Mouse (Mus musculus) cerebellum, postnatal 36 days (tissue): Measurements from ENCODE around the gene Jup.
A peak's percentile ranks its signal among the peaks of the same experiment; 100 is the strongest.
"Not testable (repeated sequence)": the region's sequence is repeated elsewhere in the genome, so short reads cannot be mapped to it uniquely, and the experiment has no call there.

Source experiments
- DNase-seq, 2 experiments: peaks; one replicate each; pipeline ENCODE4 v3.0.0; 2021 to 2022; ENCODE audit warnings: mixed read lengths in 2 of 2

Jup gene

DNA sequence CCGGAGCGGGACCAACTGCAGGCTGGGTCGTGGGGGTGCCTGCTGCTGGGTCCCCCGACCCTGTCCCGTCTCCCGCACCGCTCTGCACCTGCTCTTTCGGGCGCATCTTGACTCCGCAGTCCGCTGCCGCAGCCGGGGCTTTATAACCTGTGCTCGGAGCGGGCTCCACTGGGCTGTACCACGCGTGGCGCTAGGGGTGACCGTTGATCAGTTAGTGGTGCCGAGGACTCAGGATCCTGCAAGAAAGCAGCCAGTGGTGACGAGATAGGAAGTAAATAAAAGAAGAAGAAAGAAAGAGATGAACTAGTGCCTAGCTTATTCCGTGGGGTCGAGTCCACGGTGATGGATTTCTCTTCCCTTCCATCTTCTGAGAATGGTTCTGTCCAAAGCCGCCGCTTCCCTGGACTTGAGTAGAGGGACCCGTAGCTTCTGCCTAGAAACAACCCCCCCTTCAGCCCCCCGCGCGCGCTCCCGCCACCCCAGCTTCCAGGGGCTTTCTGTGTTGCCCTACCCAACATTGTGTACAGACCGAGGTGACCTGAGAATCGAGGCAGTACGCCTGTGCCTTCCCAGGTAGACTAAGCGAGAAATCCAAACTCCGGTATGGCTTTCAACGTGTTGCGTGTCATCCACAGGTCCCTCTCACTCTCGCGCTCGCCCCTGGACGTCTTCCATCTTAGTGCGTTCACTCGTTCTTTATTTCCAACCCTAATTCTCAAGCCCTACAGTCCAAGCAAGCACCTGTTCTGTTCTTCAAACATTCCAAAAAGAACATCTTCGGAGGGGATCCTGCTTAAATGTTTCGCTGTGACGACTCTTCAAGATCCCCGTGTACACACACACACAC is 41.4 kb downstream of the Jup start, which contains the start of gene Hap1:
Gene Hap1, minus strand, starts transcription at position 157 of the 847 bp plus-strand sequence.
- DNase-seq = peak; percentile 85

DNA sequence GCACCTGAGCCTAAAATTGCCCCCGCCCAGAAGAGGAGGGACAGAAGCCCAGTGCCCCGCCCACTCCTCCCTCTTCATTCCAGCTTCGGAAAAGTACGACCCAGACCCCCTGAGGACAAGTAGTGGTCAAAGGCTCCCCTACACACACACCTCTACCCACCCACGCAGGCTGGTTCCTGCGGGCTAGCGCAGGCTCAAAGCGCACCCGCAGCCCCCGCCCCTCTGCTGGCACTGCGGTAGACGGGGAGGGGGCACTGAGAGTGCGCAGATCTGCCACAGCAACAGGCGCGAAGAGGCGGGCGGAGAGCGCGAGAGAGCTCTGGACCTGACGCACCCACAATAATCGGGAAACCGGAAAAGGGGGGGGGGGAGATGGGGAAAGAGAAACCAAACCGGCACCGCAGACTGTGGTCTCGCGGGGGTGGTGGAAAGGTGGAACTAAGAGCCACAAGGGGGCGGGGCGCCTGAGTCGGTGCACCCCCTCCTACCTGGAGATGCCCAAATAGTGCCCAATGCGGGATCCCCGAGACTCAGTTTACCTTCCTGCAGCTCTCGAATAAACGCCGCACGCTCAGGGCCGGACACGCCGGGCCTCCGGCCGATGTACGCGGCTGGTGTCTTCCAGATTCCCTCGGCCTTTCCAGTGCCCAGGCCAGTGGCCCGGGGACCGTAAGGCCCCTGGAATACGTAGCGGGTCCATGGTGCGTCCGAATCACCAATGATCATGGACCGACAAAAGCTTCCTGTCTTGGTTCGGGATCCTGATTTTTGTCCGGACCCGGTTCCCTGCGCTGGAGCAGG is 42.2 kb downstream of the Jup start:
- DNase-seq = peak; percentile 30 to 34

DNA sequence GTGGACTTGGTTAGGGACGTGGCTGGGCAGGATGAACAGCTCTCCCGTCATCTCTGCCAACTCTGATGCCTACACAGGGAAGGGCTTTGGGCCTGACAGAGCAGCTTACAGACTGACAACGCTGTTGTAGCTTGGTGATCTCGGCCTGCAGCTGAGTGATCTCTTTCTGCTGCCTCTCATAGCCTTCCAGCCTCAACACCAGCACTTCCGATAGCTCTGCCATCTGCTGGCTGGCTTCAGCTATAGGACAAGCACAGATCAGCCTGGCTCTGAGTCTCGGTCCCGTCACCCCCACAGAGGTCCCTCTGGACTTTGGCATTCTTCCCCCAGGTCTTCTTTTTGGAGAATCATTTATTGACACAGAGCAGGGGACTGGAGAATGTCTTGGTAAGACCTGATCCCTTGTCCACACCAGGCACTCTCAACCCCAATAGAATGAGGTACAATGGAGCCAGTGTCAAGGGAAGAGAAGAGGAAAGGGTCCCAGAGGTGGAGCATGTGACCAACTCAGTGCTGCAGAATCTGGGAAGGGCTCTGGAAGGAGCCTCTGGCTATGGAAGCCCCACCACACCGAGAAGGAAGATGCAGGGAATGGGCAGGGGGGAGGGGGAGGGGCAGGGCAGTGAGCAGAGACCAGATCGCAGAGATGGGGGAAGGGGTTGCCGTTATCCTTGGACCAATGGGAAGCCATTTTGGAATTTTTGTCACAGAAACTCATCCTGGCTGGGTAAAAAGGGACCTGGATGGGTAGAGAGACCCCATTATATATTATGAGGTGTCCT is 45.3 kb downstream of the Jup start:
- peak; percentile 40 to 47 for DNase-seq

GRCm38 (mm10) chr11:100344269-100344668 is 53.3 kb downstream of the Jup start:
- DNase-seq = no peak

DNA sequence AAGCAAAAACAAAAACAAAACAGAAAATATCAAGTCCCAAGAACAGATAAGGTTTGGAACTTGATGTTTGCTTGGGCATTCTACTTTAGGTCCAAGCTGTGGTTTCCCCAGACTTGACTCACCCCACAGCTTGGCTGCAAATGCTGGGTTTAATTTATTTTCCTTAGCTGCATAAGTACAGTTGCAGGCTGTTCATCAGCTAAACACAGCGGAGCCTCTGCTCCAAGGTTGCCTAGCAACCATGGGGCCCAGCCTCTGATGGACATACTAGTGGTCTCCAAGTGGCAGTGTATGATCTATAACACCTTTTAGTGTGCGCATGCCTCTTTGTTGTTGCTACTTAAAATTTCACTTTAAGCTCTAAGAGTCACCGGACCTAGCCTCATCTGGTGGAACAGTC is 61.8 kb downstream of the Jup start:
- DNase-seq = no peak

- DNase-seq = no peak
Measured at GRCm38 (mm10) chr11:100333944-100334457, 63.6 kb downstream of the Jup start, which contains the start of gene Gast. Gast (plus strand) TSS chr11:100334407.

DNA sequence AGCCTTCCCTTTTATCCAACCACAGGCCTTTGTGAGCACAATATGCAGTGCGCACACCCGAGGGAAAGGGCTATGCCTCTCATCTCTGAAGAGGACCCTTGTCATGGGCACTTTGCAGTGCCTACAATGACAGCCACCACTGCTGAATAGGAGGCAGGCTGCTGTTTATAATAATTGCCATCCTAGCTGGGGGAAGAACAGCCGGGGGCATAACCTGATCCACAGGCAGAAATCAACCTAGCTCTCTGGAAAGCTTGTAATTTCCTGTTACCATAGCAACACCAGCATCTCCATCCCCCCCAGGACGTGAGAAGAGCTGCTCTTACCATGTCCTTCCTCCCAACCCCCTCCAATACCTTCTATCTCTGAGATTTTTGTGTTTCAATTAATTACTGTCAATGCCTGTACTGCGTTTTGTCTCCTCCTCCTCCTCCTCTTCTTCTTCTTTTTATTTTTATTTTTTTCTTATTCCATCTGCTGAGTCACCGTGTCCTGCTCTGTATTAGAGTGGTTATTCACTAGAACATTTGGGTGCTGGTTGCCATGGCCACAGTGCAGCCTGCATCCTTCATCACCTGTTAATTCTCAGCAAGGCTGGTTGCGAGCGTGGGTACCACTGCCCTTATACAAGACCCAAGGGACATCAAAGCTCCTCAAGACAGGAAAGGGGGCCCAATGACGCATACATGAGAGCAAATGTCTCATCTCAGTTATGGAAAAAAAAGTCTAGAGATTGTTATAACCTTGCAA is 64.6 kb downstream of the Jup start:
- DNase-seq = no peak

DNA sequence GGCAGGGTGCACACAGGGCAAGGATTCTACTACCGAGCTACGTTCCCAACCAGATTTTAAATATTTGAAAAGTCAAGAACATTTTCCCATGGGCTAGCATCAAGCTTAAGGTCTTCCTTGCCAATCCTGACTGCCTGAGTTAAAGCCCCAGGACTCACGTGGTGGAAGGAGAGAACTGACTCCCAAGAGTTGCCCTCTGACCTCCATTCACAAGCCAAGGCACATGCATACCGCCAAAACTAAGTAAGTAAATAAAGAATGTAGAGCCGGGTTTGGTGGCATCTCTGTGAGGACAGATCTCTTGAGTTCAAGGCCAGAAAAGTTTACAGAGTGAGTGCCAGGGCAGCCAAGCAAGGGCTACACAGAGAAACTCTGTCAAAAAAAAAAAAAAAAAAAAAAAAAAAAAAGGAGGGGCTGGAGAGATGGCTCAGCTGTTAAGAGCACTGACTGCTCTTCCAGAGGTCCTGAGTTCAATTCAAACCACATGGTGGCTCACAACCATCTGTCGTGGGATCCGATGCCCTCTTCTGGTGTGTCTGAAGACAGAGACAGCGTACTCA is 66.7 kb downstream of the Jup start:
- DNase-seq = not testable (repeated sequence)

- DNase-seq = no peak
Measured at GRCm38 (mm10) chr11:100330235-100330634, 67.3 kb downstream of the Jup start.

- DNase-seq = no peak
Measured at GRCm38 (mm10) chr11:100327761-100328160, 69.8 kb downstream of the Jup start.

DNA sequence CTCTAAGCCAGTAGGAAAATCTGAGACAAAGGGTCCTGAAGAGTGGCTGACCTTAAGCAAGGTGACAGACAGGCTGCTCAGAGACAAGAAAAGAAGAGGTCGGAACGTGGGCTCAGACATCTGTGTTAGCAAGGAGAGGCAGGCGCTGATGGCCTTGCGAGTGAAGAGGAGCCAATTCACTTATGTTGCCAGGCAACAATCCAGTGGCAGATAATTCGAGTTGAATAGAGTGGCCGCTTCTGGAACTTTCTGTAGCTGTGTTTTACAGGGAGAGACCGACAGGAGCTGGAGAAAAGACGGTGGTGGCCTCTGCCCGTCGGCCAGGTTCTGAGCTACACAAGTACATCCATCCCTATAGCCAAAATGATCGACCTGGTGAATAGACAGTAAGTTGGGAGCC is 70.2 kb downstream of the Jup start:
- no peak for DNase-seq

DNA sequence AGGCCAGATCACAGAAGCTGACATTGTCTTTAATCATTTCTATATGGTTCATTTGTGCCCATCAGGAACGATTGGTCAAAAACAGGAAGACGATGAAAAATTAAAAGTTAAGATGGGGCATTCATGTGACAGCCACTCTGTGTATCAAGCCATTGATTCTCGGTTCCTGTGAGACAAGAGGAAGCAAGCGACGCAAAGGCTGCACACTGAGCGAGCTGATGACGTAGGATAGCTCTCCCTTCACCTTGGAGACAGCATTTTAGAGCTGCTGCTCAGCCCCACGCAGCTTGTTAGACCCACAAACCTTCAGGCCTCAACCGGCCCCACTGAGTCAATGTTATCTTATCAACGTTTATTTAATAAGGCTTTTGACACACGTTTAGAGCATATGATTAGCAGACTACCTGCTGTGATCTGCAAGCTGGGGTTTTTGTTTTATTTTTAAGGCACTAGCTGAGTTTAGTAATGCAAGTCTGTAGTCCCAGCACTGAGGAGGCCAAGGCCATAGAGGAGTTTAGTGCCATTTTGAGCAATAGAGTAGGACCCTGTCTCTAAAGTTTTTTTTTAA is 72.4 kb downstream of the Jup start:
- no peak for DNase-seq

DNA sequence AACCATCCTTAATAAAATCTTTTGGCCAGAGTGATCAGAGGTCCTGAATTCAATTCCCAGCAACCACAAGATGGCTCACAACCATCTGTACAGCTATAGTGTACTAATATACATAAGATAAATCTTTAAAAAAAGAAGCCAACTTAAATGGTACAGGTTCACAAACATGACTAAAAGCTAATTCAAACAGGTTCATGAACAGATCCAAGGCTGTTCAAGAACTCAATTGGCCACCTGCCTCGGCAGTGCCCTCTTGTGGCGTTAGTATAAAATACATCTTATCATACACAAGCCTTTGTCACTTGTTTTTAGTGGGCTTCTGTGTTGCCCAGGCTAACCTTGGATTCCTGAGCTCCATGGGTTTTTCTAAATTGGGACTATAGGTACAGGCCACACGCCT is 74.0 kb downstream of the Jup start:
- peak; percentile 40 to 58 for DNase-seq

GRCm38 (mm10) chr11:100322591-100323258 is 74.8 kb downstream of the Jup start:
- no peak for DNase-seq

DNA sequence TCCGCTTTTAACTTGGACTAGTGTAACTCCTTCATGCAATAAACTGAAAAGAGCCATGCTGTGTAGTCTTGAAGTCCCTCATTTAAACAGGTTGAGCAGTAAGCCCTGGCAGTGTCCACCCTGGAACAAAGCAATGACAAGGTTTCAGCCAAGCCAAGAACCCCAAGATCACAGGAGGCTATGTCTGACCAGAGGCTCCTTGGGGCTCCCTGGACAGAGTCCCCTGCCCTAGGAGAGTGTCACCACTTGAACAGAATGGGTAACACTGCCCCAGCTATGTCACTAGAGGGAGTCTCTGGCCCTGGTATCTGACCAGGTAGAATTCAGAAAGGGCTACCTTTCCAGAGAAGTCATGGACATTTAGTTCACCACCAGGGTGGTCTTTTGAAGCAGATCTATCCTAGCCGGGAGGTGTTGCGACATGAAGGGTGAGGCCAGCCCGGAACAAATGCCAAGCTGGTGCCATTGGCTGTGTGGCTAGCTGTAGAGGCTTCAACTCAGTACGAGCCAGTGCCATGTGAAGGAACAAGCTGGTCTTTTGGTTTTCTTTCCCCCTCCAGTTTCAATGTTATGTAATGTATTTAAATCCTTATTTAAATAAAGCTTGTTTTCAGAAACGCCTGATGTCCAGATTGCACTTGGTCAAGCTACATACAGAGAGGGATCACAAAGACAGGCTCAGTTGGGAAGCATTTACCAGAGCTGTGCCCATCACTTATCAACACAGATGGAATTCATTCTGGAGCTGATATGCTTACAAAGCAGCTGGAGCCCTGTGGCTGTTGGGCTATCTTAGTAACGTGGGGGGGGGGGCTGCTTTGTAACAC is 75.9 kb downstream of the Jup start:
- DNase-seq = not testable (repeated sequence)

GRCm38 (mm10) chr11:100320701-100321410 is 76.7 kb downstream of the Jup start:
- DNase-seq = not testable (repeated sequence)

GRCm38 (mm10) chr11:100320172-100320630 is 77.4 kb downstream of the Jup start:
- peak; percentile 91 to 96 for DNase-seq

DNA sequence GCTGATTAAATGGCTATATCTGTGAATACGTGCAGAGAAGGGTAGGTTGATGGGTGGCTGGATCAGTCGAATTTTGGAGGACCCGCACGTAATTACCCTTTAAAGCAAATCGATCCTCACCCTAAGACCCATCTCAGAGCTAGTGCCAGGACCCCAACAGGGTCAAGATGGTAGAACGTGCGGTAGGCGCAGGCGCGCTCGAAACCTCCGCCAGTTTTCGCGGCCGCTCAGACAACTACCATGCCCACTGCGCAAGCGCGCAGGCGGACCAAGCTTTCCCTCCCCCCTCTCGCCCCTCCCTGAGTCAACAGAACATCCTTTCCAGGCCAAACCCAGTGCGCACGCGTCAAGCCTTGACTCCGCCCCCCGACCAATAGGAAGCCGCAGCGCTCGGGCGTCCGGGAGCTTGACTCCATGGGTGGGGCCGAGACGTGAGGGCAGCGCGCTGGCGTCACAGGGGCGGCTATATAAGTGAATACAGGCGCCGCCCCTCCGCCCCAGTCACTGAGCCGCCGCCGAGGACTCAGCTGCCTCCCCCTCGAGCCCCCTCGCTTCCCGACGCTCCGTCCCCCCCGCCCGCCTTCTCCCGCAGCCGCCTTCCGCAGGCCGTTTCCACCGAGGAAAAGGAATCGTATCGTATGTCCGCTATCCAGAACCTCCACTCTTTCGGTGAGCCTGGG is 77.9 kb downstream of the Jup start, which contains the start of gene Eif1:
Gene Eif1, plus strand, starts transcription at position 394 of the 680 bp plus-strand sequence.
- peak; percentile 100 for DNase-seq
